In genomic region chr17:79355271-79355991, GRCm38 (mm10) we compare ENCODE assay signal across 8 mouse cellular contexts. TPM values are rescaled to one million over a fixed set of nuclear protein-coding genes. Genes with fewer than 3 reads are reported as not detected.
DNase-seq lines count a peak whose midpoint lies in the region; ATAC-seq and TF ChIP-seq lines count a peak whose summit lies in the region.

No protein-coding gene starts in this region.

- peak overlapping the region; percentile 93 for H3K9ac ChIP-seq in hindbrain, embryonic 14.5 days

- H3K27me3 ChIP-seq in hindbrain, embryonic 14.5 days (ENCODE audit: control insufficient read depth, insufficient read depth, low read length), result no peaks in the 10 kb centered on the region

- peak; percentile 87 for DNase-seq in R1 (ENCODE audit: low read depth, low spot score)
- DNase-seq in cerebellum, postnatal 14 days, result peak; percentile 77 to 86
- peak; percentile 69 to 71 for DNase-seq in frontal cortex, postnatal 14 days (ENCODE audit: low spot score in 2 of 2)
- DNase-seq in hindbrain, embryonic 14.5 days (ENCODE audit: low spot score), result peak; percentile 82
- peak; percentile 76 for DNase-seq in left cerebral cortex, adult 2 months (ENCODE audit: extremely low spot score in 1 of 2, low spot score in 2 of 2)
- peak; percentile 79 to 82 for DNase-seq in lung, postnatal 4 days
- DNase-seq in retina, postnatal 1 day, result peak; percentile 90
- DNase-seq in thymus, postnatal 36 days, result peak; percentile 70 to 79

- H3K9me3 ChIP-seq in hindbrain, embryonic 14.5 days (ENCODE audit: control insufficient read depth, low read length), result no peaks in the 10 kb centered on the region

- no peaks in the 10 kb centered on the region for H3K36me3 ChIP-seq in hindbrain, embryonic 14.5 days (replicated peaks; ENCODE audit: control insufficient read depth, insufficient read depth)

- peak overlapping the region; percentile 78 for H3K4me2 ChIP-seq in hindbrain, embryonic 14.5 days (replicated peaks)

- H3K4me3 ChIP-seq in hindbrain, embryonic 14.5 days (replicated peaks; ENCODE audit: low read length), result peak overlapping the region; percentile 90
- peak overlapping the region; percentile 83 for H3K4me3 ChIP-seq in left cerebral cortex, adult 2 months

- ATAC-seq in hindbrain, embryonic 14.5 days (ENCODE audit: low FRiP score), result peak; percentile 83

- H3K4me1 ChIP-seq in hindbrain, embryonic 14.5 days (replicated peaks; ENCODE audit: control insufficient read depth, insufficient read depth, low read length), result peaks cover 17% of the 10 kb centered on the region

- TF ChIP-seq CTCF in left cerebral cortex, adult 2 months (IDR thresholded peaks at IDR 0.05), result no peak; the same call in 1 of the 2 replicates

- under 1% methylated on average over 59 of the region's 59 CpGs for WGBS in hindbrain, embryonic 14.5 days

- H3K27ac ChIP-seq in hindbrain, embryonic 14.5 days, result peak overlapping the region; percentile 94
- peak overlapping the region; percentile 94 for H3K27ac ChIP-seq in left cerebral cortex, adult 2 months

- intact Hi-C loops in left cerebral cortex, adult 2 months (cut with DNase I), result loop anchor here (2.0 to 10.0 kb wide), 5 partner anchors 68 to 849 kb away; partner anchors contain the start of genes Srsf7 and Ttc39d

RNA-seq across cellular contexts. Expression of gene Cdc42ep3, which starts 0.5 kb away (rescaled TPM):
- 50.5 and 50.6 TPM in 2 replicates for polyA plus RNA-seq in hindbrain, embryonic 14.5 days (2014; fragmentation: Nextera tagmentation; extraction: Ambion mirVana)
- total RNA-seq in left cerebral cortex, adult 2 months (2021), result 10 to 100 TPM; 14.7 to 15.4 TPM

Comparison
In these comparisons a context has a peak if more than half of its experiments do, and no peak if none do; other contexts are left out.
1. Peak in every context shown above with its lines: DNase-seq, ATAC-seq, H3K4me3 ChIP-seq and H3K27ac ChIP-seq.